Mouse (Mus musculus): ENCODE measurements at regions not wholly inside any gene's neighbourhood (a gene's known extent, or its start where the extent isn't known, plus 50 kb on each side); places are given as distances from the start of the nearest gene placed in this dataset.

DNA sequence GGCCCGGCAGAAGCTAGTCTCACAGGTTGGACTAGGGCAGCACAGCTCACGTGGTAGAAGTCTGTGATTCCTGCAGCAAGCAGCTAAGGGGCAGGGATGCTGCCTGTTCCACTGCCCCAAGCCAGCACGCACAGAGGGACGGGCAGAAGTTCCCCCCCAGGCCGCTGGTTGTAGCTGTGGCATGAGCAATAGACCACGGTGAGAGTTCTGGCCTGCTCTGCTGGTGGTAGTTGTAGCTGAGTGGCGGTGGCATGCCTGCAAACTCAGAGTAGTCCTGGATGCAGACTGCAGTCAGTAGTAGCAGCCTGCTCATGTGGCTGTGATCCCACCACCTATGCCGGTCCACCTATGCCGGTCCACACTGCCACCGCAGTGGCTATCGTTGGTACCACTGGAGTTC lies 71.5 kb upstream of the Rpl39l start:
- no peaks in the 10 kb centered on the region for H3K4me1 ChIP-seq (ENCODE audit: control insufficient read depth, insufficient read depth, low read length)
- H3K4me2 ChIP-seq (replicated peaks; ENCODE audit: low read depth, low read length, severe bottlenecking), result no peak overlapping the region
- H3K27ac ChIP-seq (replicated peaks; ENCODE audit: low read depth, low read length), result no peak overlapping the region
- DNase-seq (ENCODE audit: low spot score), result no peak
- no peak for TF ChIP-seq POLR2A (IDR thresholded peaks at IDR 0.05; ENCODE audit: borderline replicate concordance, extremely low read depth, insufficient read depth, insufficient read length)
- no peaks in the 10 kb centered on the region for H3K27me3 ChIP-seq (ENCODE audit: control insufficient read depth, insufficient read depth, low read length)
- no peak overlapping the region for H3K9ac ChIP-seq (ENCODE audit: low read depth, low read length, severe bottlenecking)
- H3K4me3 ChIP-seq (replicated peaks; ENCODE audit: low read length), result no peak overlapping the region
- no peaks in the 10 kb centered on the region for H3K9me3 ChIP-seq (ENCODE audit: control insufficient read depth, low read length)
- ATAC-seq (ENCODE audit: low FRiP score, low read depth), result no peak
- H3K36me3 ChIP-seq (ENCODE audit: control insufficient read depth, insufficient read depth, low read length), result no peaks in the 10 kb centered on the region
- 89% methylated on average over 11 of the region's 11 CpGs for WGBS

DNA sequence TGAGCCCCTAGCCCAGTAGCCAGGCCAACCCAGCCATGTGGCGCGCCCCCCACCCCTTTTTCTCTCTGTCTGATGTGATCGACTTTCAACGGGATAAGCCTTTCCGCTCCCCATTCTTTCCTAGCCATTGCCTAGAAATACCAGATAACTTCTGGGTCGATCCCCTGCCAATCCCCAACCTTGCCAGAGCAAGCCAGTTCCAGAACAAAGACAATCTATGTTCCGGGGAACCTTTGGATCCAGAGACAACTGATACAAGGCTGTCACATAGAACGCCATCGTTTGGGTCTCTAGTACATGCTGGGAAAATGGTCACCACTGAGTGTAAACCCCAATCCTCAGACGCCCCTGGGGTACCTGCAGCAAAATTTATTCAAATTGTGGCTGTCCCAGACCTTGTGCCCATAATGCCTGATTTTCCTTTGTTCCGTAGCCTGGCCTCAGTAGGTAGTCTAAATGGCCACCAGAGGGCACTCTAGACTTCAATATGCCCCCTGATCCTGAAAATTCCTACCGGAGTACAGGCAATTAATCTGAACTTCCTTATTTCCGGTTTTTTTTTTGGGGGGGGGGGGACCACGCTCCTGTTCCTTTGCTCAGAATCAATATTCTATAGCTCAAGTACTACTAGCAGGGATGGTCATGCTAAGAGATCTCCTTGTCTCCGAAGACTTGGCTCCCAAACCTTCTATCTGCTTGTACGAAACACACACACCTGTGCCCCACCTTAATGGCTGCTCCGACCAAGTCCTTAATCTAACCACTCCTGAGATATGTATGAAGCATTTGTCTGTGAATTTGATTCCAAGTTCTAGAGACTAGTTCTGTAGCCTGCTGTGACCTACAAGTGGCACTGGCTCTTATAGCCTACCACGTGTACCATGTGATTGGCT lies 81.3 kb upstream of the Rpl39l start:
- Histone ChIP-seq H3K9ac (ENCODE audit: low read depth, low read length, severe bottlenecking) (no peak overlapping the region), H3K36me3 (ENCODE audit: control insufficient read depth, insufficient read depth, low read length) (no peaks in the 10 kb centered on the region), H3K9me3 (ENCODE audit: control insufficient read depth, low read length) (no peaks in the 10 kb centered on the region), H3K4me3 (replicated peaks; ENCODE audit: low read length) (no peak overlapping the region), H3K27ac (replicated peaks; ENCODE audit: low read depth, low read length) (no peak overlapping the region), H3K4me1 (ENCODE audit: control insufficient read depth, insufficient read depth, low read length) (no peaks in the 10 kb centered on the region), H3K4me2 (replicated peaks; ENCODE audit: low read depth, low read length, severe bottlenecking) (no peak overlapping the region), H3K27me3 (ENCODE audit: control insufficient read depth, insufficient read depth, low read length) (no peaks in the 10 kb centered on the region)
- WGBS, result 60% methylated on average over 18 of the region's 18 CpGs
- TF ChIP-seq POLR2A (IDR thresholded peaks at IDR 0.05; ENCODE audit: borderline replicate concordance, extremely low read depth, insufficient read depth, insufficient read length), result no peak
- no peak for ATAC-seq (ENCODE audit: low FRiP score, low read depth)
- peak; percentile 88 for DNase-seq (ENCODE audit: low spot score)

DNA sequence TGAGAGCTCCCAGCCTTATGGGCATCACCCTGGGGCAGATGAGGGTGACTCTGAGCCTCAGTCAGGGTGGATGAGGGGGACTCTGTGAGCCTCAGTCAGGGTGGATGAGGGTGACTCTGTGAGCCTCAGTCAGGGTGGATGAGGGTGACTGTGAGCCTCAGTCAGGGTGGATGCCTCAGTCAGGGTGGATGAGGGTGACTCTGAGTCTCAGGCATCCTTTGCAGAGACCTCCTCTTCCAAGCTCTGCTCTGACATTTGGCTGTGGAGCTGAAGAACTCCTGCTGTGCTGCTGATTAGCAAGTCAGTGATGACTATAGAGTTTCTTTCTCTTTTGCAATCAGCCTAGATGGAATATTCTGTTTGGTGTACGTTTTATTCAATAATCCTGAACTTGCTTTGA lies 83.7 kb upstream of the Rpl39l start:
- no peak overlapping the region for H3K4me2 ChIP-seq (replicated peaks; ENCODE audit: low read depth, low read length, severe bottlenecking)
- DNase-seq (ENCODE audit: low spot score) (no peak), ATAC-seq (ENCODE audit: low FRiP score, low read depth) (no peak)
- no peaks in the 10 kb centered on the region for H3K4me1 ChIP-seq (ENCODE audit: control insufficient read depth, insufficient read depth, low read length)
- no peak for TF ChIP-seq POLR2A (IDR thresholded peaks at IDR 0.05; ENCODE audit: borderline replicate concordance, extremely low read depth, insufficient read depth, insufficient read length)
- H3K27ac ChIP-seq (replicated peaks; ENCODE audit: low read depth, low read length), result no peak overlapping the region
- H3K36me3 ChIP-seq (ENCODE audit: control insufficient read depth, insufficient read depth, low read length), result no peaks in the 10 kb centered on the region
- H3K27me3 ChIP-seq (ENCODE audit: control insufficient read depth, insufficient read depth, low read length), result no peaks in the 10 kb centered on the region
- H3K9me3 ChIP-seq (ENCODE audit: control insufficient read depth, low read length), result no peaks in the 10 kb centered on the region
- H3K9ac ChIP-seq (ENCODE audit: low read depth, low read length, severe bottlenecking), result no peak overlapping the region
- 38% methylated on average over 1 of the region's 1 CpGs for WGBS
- no peak overlapping the region for H3K4me3 ChIP-seq (replicated peaks; ENCODE audit: low read length)

DNA sequence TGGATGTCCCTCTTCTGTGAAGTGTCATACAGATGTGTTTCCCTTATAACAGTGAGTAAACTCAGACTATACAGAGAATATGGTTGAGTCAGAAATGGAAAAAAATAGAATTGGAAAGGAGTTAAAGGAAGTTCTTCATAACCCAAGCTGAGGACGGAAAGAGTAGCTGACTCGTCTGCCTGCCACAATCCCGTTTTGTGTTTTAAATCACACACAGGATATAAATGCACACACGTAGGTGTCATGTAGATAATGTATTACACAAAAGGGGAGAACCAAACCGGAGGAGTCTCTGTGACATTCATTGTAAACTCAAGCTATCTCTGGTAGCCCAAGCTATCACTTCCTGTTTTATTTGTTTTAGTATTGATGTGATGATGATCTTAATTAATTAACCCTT lies 84.6 kb upstream of the Rpl39l start:
- Histone ChIP-seq H3K27ac (replicated peaks; ENCODE audit: low read depth, low read length) (no peak overlapping the region), H3K4me3 (replicated peaks; ENCODE audit: low read length) (no peak overlapping the region), H3K27me3 (ENCODE audit: control insufficient read depth, insufficient read depth, low read length) (no peaks in the 10 kb centered on the region), H3K9ac (ENCODE audit: low read depth, low read length, severe bottlenecking) (no peak overlapping the region), H3K9me3 (ENCODE audit: control insufficient read depth, low read length) (no peaks in the 10 kb centered on the region), H3K4me2 (replicated peaks; ENCODE audit: low read depth, low read length, severe bottlenecking) (no peak overlapping the region), H3K36me3 (ENCODE audit: control insufficient read depth, insufficient read depth, low read length) (no peaks in the 10 kb centered on the region), H3K4me1 (ENCODE audit: control insufficient read depth, insufficient read depth, low read length) (no peaks in the 10 kb centered on the region)
- no peak for TF ChIP-seq POLR2A (IDR thresholded peaks at IDR 0.05; ENCODE audit: borderline replicate concordance, extremely low read depth, insufficient read depth, insufficient read length)
- ATAC-seq (ENCODE audit: low FRiP score, low read depth), result no peak
- no peak for DNase-seq (ENCODE audit: low spot score)
- 72% methylated on average over 5 of the region's 5 CpGs for WGBS

DNA sequence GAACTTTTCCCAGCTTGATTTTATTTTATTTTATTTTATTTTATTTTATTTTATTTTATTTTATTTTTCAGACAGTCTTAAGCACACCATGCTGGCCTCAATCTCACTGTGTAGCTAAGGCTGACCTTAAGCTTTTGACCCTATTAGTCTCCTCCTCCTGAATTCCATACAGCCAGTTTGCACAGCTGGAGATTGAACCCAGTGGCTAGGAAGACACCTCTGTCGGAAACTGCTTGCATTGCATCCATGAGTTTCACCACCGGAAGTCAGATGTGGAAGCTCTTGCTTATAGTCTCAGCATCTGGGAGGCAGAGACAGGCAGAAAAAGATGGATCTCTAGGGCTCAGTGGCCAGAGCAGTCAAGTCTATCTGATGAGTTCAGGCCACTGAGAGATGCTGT lies 86.4 kb upstream of the Grin2a start:
- WGBS, result 56% methylated on average over 2 of the region's 2 CpGs
- Histone ChIP-seq H3K9me3 (ENCODE audit: control insufficient read depth, low read length) (no peaks in the 10 kb centered on the region), H3K27me3 (ENCODE audit: control insufficient read depth, insufficient read depth, low read length) (no peaks in the 10 kb centered on the region), H3K4me2 (replicated peaks; ENCODE audit: low read depth, low read length, severe bottlenecking) (no peak overlapping the region), H3K4me3 (replicated peaks; ENCODE audit: low read length) (no peak overlapping the region), H3K27ac (replicated peaks; ENCODE audit: low read depth, low read length) (no peak overlapping the region), H3K9ac (ENCODE audit: low read depth, low read length, severe bottlenecking) (no peak overlapping the region), H3K36me3 (ENCODE audit: control insufficient read depth, insufficient read depth, low read length) (no peaks in the 10 kb centered on the region), H3K4me1 (ENCODE audit: control insufficient read depth, insufficient read depth, low read length) (no peaks in the 10 kb centered on the region)
- ATAC-seq (ENCODE audit: low FRiP score, low read depth), result no peak
- TF ChIP-seq POLR2A (IDR thresholded peaks at IDR 0.05; ENCODE audit: borderline replicate concordance, extremely low read depth, insufficient read depth, insufficient read length), result no peak
- no peak for DNase-seq (ENCODE audit: low spot score)

Measured in limb, embryonic 14.5 days (tissue).